Mouse (Mus musculus) kidney, embryonic 15.5 days (tissue): ENCODE results near the gene Nell2. TPM values are rescaled to one million over a fixed set of nuclear protein-coding genes. Genes with fewer than 3 reads are reported as not detected.

Experiments used
- ATAC-seq: fragments of 200-750 bp; cut with Nextera tagmentation; replicated peaks from 2 replicates; pipeline ENCODE4 v1.8.0; 2017; ENCODE audit warnings: moderate TSS enrichment; ENCODE audit not compliant: low FRiP score
- H3K27ac ChIP-seq: fragments of 300-500 bp; sonication (generic); 2 replicates; pipeline ENCODE4 v1.5.1; 2015; ENCODE audit warnings: mild to moderate bottlenecking, inconsistent platforms
- H3K27me3 ChIP-seq: fragments of 300-500 bp; sonication (generic); 2 replicates; pipeline ENCODE4 v1.6.1; 2015; ENCODE audit warnings: inconsistent platforms
- H3K36me3 ChIP-seq: fragments of 300-500 bp; sonication (generic); 2 replicates; pipeline ENCODE4 v1.6.1; 2015; ENCODE audit warnings: inconsistent platforms
- H3K4me1 ChIP-seq: fragments of 300-500 bp; sonication (generic); 2 replicates; pipeline ENCODE4 v1.6.1; 2015; ENCODE audit warnings: inconsistent platforms
- H3K4me2 ChIP-seq: fragments of 300-500 bp; sonication (generic); 2 replicates; pipeline ENCODE4 v1.6.1; 2015; ENCODE audit warnings: moderate library complexity, mild to moderate bottlenecking, inconsistent platforms
- H3K4me3 ChIP-seq: fragments of 300-500 bp; sonication (generic); replicated peaks from 2 replicates; pipeline ENCODE4 v1.5.1; 2015; ENCODE audit warnings: mild to moderate bottlenecking, inconsistent platforms
- H3K9ac ChIP-seq: fragments of 300-500 bp; sonication (generic); 2 replicates; pipeline ENCODE4 v1.6.1; 2015; ENCODE audit warnings: mild to moderate bottlenecking, inconsistent platforms
- H3K9me3 ChIP-seq: fragments of 300-500 bp; sonication (generic); replicated peaks from 2 replicates; pipeline ENCODE4 v1.6.1; 2016; ENCODE audit warnings: inconsistent platforms
- WGBS: fragments of 180-500 bp; shearing (Covaris S2); methylation state at CpG from one replicate; pipeline ENCODE4 v1.1.7; 2015; ENCODE audit warnings: mixed read lengths; 5-methylcytosine and 5-hydroxymethylcytosine counted together
- polyA plus RNA-seq: library from polyadenylated mRNA; unstranded; fragments of >200 nt; fragmentation: Nextera tagmentation; extraction: Ambion mirVana; gene quantifications from 2 replicates; pipeline ENCODE4 v1.2.1, GENCODE M21; 2015

The Nell2 gene
- polyA plus RNA-seq, 1 experiment from 2014 or later, result 12.3 TPM

DNA sequence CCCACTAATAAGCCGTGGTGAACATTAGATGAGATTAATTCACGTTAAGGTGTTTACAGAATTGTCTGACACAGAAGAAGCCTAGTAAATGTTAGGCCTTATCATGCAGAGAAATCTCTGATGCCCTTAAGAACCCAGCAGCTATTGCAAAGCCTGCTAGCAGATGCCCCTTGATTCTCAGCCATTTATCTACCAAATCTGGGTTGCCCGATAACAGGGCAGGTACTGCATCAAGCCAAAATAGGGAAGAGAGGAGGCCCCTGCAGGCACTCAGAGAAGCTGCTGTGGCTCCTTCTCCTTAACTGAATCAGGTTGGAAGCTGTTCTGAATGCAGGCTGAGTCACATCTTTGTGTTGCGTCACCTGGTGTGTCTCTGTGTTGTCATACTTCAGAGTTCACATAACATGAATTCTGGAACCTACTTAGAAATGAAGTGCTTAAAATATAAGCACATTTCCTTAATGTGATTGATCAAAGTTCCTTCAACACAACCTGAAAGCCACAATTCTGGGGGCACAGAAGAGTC, 68.3 kb downstream of the Nell2 start:
- Histone ChIP-seq H3K9me3 (no peaks in the 10 kb centered on the region), H3K4me2 (no peak overlapping the region), H3K9ac (no peak overlapping the region), H3K4me1 (no peaks in the 10 kb centered on the region), H3K27me3 (no peaks in the 10 kb centered on the region), H3K36me3 (no peaks in the 10 kb centered on the region), H3K4me3 (no peak overlapping the region), H3K27ac (no peak overlapping the region)
- 90% methylated on average over 4 of the region's 4 CpGs for WGBS
- ATAC-seq, result no peak

DNA sequence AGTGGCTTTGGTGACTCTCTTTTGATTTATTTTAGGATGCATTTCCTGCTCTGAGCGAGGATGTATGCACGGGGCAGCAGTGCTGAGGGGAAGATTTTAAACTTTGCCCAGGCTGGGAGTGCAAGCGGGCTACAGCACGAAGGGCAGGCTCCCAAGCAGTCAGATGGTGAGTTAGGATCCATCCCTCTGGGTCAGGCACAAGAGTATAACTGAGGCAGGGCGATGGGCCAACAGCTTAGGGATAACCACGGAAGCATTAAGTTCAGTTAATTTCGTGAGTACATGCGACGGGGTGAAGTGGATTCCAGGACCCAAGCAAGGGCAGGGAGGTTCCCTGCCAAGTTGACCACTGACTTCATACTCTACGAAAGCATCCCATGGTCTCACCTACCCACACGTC, 83.8 kb downstream of the Nell2 start:
- Histone ChIP-seq H3K36me3 (no peaks in the 10 kb centered on the region), H3K4me1 (no peaks in the 10 kb centered on the region), H3K27ac (no peak overlapping the region), H3K4me2 (no peak overlapping the region), H3K9ac (no peak overlapping the region), H3K4me3 (no peak overlapping the region), H3K27me3 (no peaks in the 10 kb centered on the region), H3K9me3 (no peaks in the 10 kb centered on the region)
- WGBS, result 74% methylated on average over 11 of the region's 11 CpGs
- no peak for ATAC-seq

DNA sequence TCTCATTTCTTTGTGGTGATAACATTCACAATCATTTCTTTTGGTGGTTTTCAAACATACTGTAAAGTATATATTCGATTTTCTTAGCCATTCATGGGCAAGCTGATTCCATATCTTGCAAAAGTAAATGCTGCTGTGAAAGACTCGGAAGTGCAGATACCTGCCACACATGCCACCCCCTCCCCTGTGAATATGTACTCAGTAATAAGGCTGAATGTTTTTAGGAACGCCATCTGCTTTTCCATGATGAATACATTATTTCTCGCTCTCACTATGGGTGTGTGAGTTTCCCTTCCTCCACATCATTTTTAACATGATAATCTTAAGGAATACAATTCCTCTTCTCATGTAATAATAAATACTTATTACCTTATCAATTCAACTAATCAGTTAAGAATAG, 90.6 kb downstream of the Nell2 start:
- no peaks in the 10 kb centered on the region for H3K9me3 ChIP-seq
- H3K4me2 ChIP-seq, result no peak overlapping the region
- no peak overlapping the region for H3K27ac ChIP-seq
- H3K27me3 ChIP-seq, result no peaks in the 10 kb centered on the region
- H3K36me3 ChIP-seq, result no peaks in the 10 kb centered on the region
- no peaks in the 10 kb centered on the region for H3K4me1 ChIP-seq
- H3K4me3 ChIP-seq, result no peak overlapping the region
- 91% methylated on average over 4 of the region's 4 CpGs for WGBS
- ATAC-seq, result no peak
- H3K9ac ChIP-seq, result no peak overlapping the region

DNA sequence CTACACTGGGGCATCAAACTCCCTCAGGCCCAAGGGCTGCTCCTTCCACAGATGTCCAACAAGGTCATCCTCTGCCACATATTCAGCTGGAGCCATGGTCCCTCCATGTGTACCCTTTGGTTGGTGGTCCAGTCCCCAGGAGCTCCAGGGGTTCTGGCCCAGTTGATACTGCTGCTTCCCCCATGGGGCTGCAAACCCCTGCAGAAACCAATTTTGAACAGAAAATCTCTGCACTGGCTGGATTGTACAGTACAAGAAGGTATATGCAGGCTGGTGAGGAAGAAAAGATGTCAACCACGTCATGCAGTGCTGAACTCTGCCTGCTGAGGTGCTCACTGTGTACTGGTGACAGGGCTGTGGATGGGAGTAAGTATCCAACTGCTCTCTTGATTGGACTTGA, 92.1 kb downstream of the Nell2 start:
- no peak for ATAC-seq
- Histone ChIP-seq H3K4me3 (no peak overlapping the region), H3K36me3 (no peaks in the 10 kb centered on the region), H3K4me2 (no peak overlapping the region), H3K27me3 (no peaks in the 10 kb centered on the region), H3K9ac (no peak overlapping the region), H3K27ac (no peak overlapping the region), H3K4me1 (no peaks in the 10 kb centered on the region), H3K9me3 (no peaks in the 10 kb centered on the region)
- WGBS, result 88% methylated on average over 1 of the region's 1 CpGs

DNA sequence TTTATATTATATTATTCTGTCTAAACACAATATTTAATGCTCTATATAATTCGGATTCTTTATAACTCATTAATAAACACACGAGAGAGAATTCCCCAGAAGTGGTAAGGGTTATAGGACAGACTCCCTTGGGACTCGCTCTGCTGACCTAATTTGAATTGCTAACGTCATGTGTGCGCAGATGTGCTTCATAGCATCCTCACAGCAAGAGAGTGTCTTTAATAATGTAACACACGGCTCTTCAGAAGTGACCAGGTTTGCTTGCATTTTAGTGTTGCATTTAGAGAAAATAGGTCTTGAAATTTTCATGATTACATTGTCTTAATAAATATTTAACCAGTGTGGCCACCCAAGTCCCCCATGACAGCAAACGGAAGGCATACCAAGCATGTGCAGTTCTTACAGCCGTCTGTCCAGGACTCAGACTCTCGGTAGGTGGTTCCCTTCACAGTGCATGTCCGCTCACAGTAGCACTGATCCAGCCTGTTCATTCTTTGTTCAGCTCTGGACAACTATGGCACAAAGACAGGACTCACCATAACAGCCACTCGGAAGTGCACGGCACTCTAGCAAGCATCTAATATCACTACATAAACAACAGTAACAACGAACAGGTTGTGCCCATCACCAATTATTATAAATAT, 97.1 kb downstream of the Nell2 start:
- Histone ChIP-seq H3K36me3 (no peaks in the 10 kb centered on the region), H3K4me1 (no peaks in the 10 kb centered on the region), H3K27ac (no peak overlapping the region), H3K4me3 (no peak overlapping the region), H3K4me2 (no peak overlapping the region), H3K27me3 (no peaks in the 10 kb centered on the region), H3K9ac (no peak overlapping the region), H3K9me3 (no peaks in the 10 kb centered on the region)
- no peak for ATAC-seq
- 82% methylated on average over 13 of the region's 13 CpGs for WGBS

DNA sequence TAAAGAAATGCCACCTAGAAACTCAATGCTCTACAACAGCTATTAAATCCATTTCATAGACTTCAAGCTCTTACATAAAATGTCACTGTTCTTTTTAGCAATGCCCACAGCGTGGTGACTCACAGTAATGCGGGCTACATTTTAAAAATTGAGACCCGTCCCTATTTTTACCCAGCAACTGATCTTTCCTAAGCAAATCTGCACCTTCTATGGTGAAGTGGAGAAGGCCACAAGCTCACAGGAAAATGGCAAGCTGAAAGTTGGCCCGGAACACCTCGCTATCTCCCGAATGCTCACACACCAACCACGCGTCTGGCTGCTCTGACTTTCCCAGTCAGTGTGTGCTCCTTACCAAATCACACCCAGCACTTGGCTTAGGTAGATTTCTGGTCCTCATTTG, 98.4 kb downstream of the Nell2 start:
- 94% methylated on average over 8 of the region's 8 CpGs for WGBS
- H3K9me3 ChIP-seq, result no peaks in the 10 kb centered on the region
- no peaks in the 10 kb centered on the region for H3K4me1 ChIP-seq
- no peak overlapping the region for H3K4me3 ChIP-seq
- H3K27ac ChIP-seq, result no peak overlapping the region
- no peaks in the 10 kb centered on the region for H3K27me3 ChIP-seq
- no peak overlapping the region for H3K9ac ChIP-seq
- no peak overlapping the region for H3K4me2 ChIP-seq
- no peaks in the 10 kb centered on the region for H3K36me3 ChIP-seq
- no peak for ATAC-seq

DNA sequence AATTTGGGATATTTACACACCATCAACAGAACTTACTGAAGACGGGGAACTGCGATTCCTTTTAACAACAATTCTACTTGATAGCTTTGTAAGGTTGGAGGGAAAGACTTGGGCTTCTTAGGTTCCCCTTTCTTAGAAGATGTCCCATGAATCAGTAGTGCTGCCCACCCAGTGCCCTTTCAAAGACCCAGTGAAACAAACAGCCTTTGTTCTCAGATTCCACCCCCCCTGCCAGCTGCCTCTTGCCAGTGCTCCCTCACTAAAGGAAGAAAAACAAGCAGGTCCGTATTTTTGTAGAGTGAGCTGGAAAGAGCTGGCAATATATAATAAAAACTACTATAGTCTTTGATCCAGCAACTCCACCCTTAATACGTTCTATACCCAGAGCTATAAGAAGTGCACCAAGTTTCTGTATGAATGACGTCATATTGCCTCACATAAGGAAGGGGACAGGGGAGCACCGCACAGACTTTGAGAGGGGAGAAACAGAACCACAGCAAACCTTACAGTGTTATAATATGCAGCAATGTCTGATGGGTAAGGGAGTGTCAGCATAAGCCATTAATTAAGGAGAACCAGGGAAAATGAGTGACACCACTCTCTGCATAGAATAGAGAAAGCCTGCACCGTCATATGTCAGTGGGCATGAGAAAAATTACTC, 100.2 kb downstream of the Nell2 start:
- WGBS, result 50% methylated on average over 7 of the region's 7 CpGs
- no peaks in the 10 kb centered on the region for H3K27me3 ChIP-seq
- no peak overlapping the region for H3K9ac ChIP-seq
- H3K36me3 ChIP-seq, result no peaks in the 10 kb centered on the region
- H3K4me3 ChIP-seq, result no peak overlapping the region
- no peak for ATAC-seq
- no peak overlapping the region for H3K4me2 ChIP-seq
- no peaks in the 10 kb centered on the region for H3K4me1 ChIP-seq
- H3K27ac ChIP-seq, result no peak overlapping the region
- H3K9me3 ChIP-seq, result no peaks in the 10 kb centered on the region

DNA sequence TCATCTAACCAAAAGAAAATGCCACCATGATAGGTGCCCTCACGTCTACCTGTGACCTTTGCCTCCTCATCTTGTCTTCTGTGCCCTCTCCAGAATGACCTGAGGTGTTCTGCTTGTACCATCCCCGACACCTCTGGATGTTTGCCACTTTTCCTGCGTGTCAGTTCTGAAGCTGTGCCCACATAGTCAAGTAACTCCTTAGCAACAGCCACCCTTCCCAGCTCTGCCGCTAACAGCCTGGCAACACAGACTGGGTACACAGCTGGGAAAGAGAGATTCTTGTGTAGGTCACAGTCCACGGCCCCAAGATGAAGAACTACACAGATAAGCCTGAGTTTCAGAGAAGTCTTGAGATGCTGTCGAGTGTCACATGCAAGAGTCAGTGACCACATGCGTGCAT, 103.3 kb downstream of the Nell2 start:
- Histone ChIP-seq H3K4me2 (no peak overlapping the region), H3K9me3 (no peaks in the 10 kb centered on the region), H3K27ac (no peak overlapping the region), H3K4me1 (no peaks in the 10 kb centered on the region), H3K27me3 (no peaks in the 10 kb centered on the region), H3K4me3 (no peak overlapping the region), H3K36me3 (no peaks in the 10 kb centered on the region), H3K9ac (no peak overlapping the region)
- 85% methylated on average over 7 of the region's 7 CpGs for WGBS
- no peak for ATAC-seq

DNA sequence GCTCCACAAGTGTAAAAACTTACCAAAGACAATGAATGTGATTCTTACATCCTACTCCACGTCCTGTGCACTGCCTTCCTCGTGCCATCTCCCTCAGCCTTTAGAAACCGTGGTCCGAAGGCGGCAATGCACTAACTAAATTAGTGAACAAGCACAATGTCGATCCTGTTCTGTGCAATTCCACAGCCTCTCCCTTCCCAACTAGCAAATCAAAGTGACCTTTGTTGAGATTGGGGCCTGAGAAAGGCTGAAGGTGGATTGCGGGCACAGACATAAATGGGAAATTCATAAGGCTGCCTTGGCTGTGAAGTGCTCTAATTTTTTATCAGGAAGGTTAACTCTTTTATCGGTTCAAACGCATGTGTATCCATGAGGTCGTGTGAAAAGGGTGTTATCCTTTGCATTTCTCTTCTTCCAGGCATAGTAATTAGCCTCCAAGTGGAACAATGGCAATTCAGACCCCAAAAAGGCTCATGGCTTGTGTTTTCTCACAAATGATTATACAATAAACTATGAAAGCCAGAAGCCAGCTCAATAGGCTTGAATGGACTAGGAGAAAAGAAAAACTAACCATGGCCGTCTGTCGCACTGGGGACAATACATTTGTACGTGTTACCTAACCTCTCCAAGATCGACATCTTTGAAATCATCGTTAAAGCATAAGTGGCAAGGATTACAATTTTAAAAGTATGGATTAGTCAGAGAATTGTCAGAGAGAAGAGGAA, 106.0 kb downstream of the Nell2 start:
- 88% methylated on average over 15 of the region's 15 CpGs for WGBS

DNA sequence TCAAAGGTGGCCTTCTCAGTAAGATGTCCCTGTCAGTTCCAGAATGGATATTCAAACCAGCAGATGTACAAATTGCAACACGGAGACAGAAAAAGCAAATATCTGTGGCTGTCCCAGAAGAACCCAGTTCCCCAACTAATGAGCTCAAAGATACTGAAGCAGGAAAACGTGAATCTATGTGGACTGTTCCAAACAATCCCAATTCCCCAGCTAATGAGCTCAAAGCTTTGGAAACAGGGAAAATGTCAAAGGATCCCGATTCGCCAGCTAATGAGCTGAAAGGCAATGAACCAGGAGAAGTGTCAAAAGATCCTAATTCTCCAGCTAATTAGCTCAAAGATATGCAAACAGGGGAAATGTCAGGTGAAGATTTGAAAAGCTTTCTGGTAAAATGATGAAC, 109.7 kb downstream of the Nell2 start:
- no peaks in the 10 kb centered on the region for H3K36me3 ChIP-seq
- no peak overlapping the region for H3K9ac ChIP-seq
- no peaks in the 10 kb centered on the region for H3K9me3 ChIP-seq
- no peak overlapping the region for H3K4me3 ChIP-seq
- H3K27me3 ChIP-seq, result no peaks in the 10 kb centered on the region
- H3K4me2 ChIP-seq, result no peak overlapping the region
- no peaks in the 10 kb centered on the region for H3K4me1 ChIP-seq
- no peak for ATAC-seq
- 88% methylated on average over 4 of the region's 4 CpGs for WGBS
- no peak overlapping the region for H3K27ac ChIP-seq

More for the DNA sequence above, 106.0 kb downstream of the Nell2 start:
- H3K4me2 ChIP-seq, result no peak overlapping the region
- H3K27ac ChIP-seq, result no peak overlapping the region
- H3K27me3 ChIP-seq, result no peaks in the 10 kb centered on the region
- H3K4me1 ChIP-seq, result no peaks in the 10 kb centered on the region
- H3K36me3 ChIP-seq, result no peaks in the 10 kb centered on the region
- no peak for ATAC-seq
- H3K9me3 ChIP-seq, result no peaks in the 10 kb centered on the region
- H3K9ac ChIP-seq, result no peak overlapping the region
- no peak overlapping the region for H3K4me3 ChIP-seq

DNA sequence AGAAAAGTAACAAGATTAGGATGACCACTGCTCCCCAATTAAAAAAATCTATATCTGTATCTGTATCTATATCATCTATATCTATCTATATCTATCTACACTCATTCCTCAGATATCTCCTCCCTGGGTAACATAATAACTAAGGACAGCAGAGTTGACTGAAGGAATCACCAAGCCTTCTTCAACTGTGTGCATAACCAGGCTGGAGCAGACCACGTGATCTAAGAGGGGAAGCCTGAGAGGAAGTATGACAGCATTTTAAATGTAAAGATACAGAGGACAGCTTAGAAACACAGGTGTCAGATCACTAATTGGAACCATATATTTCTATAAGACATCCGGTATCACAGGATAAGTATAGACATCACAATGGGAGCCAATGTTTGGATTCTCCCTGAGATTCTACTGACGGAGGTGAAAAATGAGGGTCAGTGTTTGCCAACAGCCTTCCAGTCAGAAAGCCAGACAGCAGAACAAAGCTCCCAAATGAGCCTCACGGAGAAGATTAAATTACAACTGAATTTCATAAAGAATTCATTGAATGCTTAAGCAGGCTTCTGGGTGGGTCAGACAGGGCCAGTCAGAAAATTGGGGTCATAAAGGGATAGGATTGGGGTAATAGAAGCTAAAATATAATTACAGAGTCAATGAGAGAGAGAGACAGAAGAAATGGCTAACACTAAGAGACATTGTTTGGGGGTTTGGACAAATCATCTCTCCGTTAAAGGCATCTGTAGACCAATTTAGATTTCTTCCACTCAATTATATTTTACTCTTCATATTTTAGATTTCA, 116.2 kb downstream of the Nell2 start:
- Histone ChIP-seq H3K36me3 (no peaks in the 10 kb centered on the region), H3K4me2 (no peak overlapping the region), H3K9ac (no peak overlapping the region), H3K9me3 (no peaks in the 10 kb centered on the region), H3K27ac (no peak overlapping the region), H3K4me1 (no peaks in the 10 kb centered on the region), H3K4me3 (no peak overlapping the region), H3K27me3 (no peaks in the 10 kb centered on the region)
- WGBS, result 56% methylated on average over 5 of the region's 5 CpGs
- ATAC-seq, result no peak
